Mouse (Mus musculus): Measurements from ENCODE around the gene Naa15. TPM values are rescaled to one million over a fixed set of nuclear protein-coding genes. Genes with fewer than 3 reads are reported as not detected.

Naa15 gene
- polyA plus RNA-seq, 1 experiment: 3.5 TPM

- WGBS: 49% methylated on average over 3 of the region's 3 CpGs
- DNase-seq: no peak
- no peak overlapping the region for H3K4me3 ChIP-seq (ENCODE audit: insufficient read depth, low read depth, low read length)
These were observed 66.9 kb downstream of the Naa15 start for GRCm38 (mm10) chr3:51481881-51482280.

DNA sequence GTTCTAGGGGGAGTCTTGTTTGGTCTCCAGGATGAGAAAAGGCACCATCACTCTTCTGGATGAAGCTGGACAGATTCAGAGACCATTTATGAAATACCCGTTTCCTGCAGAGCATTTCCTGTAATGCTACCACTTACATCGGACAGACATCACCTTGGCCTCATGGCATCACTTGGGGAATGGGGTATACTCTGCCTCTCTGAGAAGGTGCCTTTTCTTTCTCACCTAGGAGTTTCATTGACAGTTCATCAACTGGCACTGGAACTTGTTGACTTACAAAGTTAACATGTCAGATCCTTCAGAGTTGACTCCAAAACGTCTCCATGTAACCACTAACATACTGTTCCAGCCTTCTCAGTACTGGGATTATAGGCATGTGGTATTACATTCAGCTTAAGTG lies 67.8 kb downstream of the Naa15 start:
- Histone ChIP-seq H3K36me3 (ENCODE audit: control insufficient read depth, insufficient read depth, low read length) (no peaks in the 10 kb centered on the region), H3K4me3 (ENCODE audit: insufficient read depth, low read depth, low read length) (no peak overlapping the region), H3K27ac (ENCODE audit: insufficient read depth, low read depth, low read length) (no peak overlapping the region), H3K27me3 (replicated peaks; ENCODE audit: control insufficient read depth, insufficient read depth, low read length) (no peaks in the 10 kb centered on the region), H3K4me1 (ENCODE audit: control insufficient read depth, insufficient read depth, low read length) (peaks cover 4% of the 10 kb centered on the region; the same call in 1 of the 2 replicates)
- no peak for DNase-seq
- 58% methylated on average over 3 of the region's 3 CpGs for WGBS
- TF ChIP-seq POLR2A (IDR thresholded peaks at IDR 0.05; ENCODE audit: low read depth, low read length) (no peak), CTCF (conservative IDR thresholded peaks at IDR 0.05; ENCODE audit: insufficient read depth, insufficient read length, low read depth, low read length) (no peak)

More at GRCm38 (mm10) chr3:51481881-51482280, 66.9 kb downstream of the Naa15 start:
- Histone ChIP-seq H3K27me3 (replicated peaks; ENCODE audit: control insufficient read depth, insufficient read depth, low read length) (no peaks in the 10 kb centered on the region), H3K36me3 (ENCODE audit: control insufficient read depth, insufficient read depth, low read length) (no peaks in the 10 kb centered on the region), H3K27ac (ENCODE audit: insufficient read depth, low read depth, low read length) (no peak overlapping the region), H3K4me1 (ENCODE audit: control insufficient read depth, insufficient read depth, low read length) (peaks cover 4% of the 10 kb centered on the region; the same call in 1 of the 2 replicates)
- TF ChIP-seq POLR2A (IDR thresholded peaks at IDR 0.05; ENCODE audit: low read depth, low read length): no peak
- TF ChIP-seq CTCF (conservative IDR thresholded peaks at IDR 0.05; ENCODE audit: insufficient read depth, insufficient read length, low read depth, low read length): no peak

GRCm38 (mm10) chr3:51483741-51484359 lies 68.9 kb downstream of the Naa15 start, which contains the start of gene Rab33b:
Rab33b (plus strand) TSS chr3:51483920.
- Histone ChIP-seq H3K36me3 (ENCODE audit: control insufficient read depth, insufficient read depth, low read length) (no peaks in the 10 kb centered on the region), H3K4me3 (ENCODE audit: insufficient read depth, low read depth, low read length) (peak within 1 kb of the TSS; percentile 81), H3K27ac (ENCODE audit: insufficient read depth, low read depth, low read length) (peak within 1 kb of the TSS; percentile 81), H3K27me3 (replicated peaks; ENCODE audit: control insufficient read depth, insufficient read depth, low read length) (no peaks in the 10 kb centered on the region), H3K4me1 (ENCODE audit: control insufficient read depth, insufficient read depth, low read length) (peaks cover 4% of the 10 kb centered on the region; the same call in 1 of the 2 replicates)
- WGBS: under 1% methylated on average over 70 of the region's 70 CpGs
- DNase-seq: peak; percentile 98
- no peak for TF ChIP-seq CTCF (conservative IDR thresholded peaks at IDR 0.05; ENCODE audit: insufficient read depth, insufficient read length, low read depth, low read length)
- TF ChIP-seq POLR2A (IDR thresholded peaks at IDR 0.05; ENCODE audit: low read depth, low read length): peak; percentile 87

DNA sequence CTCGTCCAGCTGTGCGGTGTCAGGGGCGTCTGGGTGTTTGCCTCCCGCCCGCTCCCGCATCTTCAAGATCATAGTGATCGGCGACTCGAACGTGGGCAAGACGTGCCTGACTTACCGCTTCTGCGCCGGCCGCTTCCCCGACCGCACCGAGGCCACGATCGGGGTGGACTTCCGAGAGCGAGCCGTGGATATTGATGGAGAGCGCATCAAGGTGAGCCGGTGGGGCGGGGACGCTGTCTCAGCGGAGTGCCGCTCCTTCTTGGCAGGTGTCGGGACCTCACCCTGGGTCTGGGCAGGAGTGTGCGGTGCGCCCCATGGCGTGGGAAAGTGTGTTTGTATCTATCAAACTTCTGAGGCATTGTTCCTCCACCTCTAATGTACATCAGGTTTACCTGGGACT lies 69.4 kb downstream of the Naa15 start:
- under 1% methylated on average over 33 of the region's 33 CpGs for WGBS
- no peak for DNase-seq

GRCm38 (mm10) chr3:51485347-51485746 lies 70.4 kb downstream of the Naa15 start:
- Histone ChIP-seq H3K4me1 (ENCODE audit: control insufficient read depth, insufficient read depth, low read length) (peaks cover 4% of the 10 kb centered on the region; the same call in 1 of the 2 replicates), H3K27me3 (replicated peaks; ENCODE audit: control insufficient read depth, insufficient read depth, low read length) (no peaks in the 10 kb centered on the region), H3K27ac (ENCODE audit: insufficient read depth, low read depth, low read length) (no peak overlapping the region), H3K36me3 (ENCODE audit: control insufficient read depth, insufficient read depth, low read length) (no peaks in the 10 kb centered on the region), H3K4me3 (ENCODE audit: insufficient read depth, low read depth, low read length) (no peak overlapping the region)
- DNase-seq: no peak
- 44% methylated on average over 4 of the region's 4 CpGs for WGBS
- TF ChIP-seq CTCF (conservative IDR thresholded peaks at IDR 0.05; ENCODE audit: insufficient read depth, insufficient read length, low read depth, low read length) (no peak), POLR2A (IDR thresholded peaks at IDR 0.05; ENCODE audit: low read depth, low read length) (no peak)

More for the DNA sequence above, 69.4 kb downstream of the Naa15 start:
- Histone ChIP-seq H3K4me1 (ENCODE audit: control insufficient read depth, insufficient read depth, low read length) (peaks cover 4% of the 10 kb centered on the region; the same call in 1 of the 2 replicates), H3K4me3 (ENCODE audit: insufficient read depth, low read depth, low read length) (peak overlapping the region; percentile 81), H3K27ac (ENCODE audit: insufficient read depth, low read depth, low read length) (peak overlapping the region; percentile 81; the same call in 1 of the 2 replicates), H3K27me3 (replicated peaks; ENCODE audit: control insufficient read depth, insufficient read depth, low read length) (no peaks in the 10 kb centered on the region), H3K36me3 (ENCODE audit: control insufficient read depth, insufficient read depth, low read length) (no peaks in the 10 kb centered on the region)
- TF ChIP-seq CTCF (conservative IDR thresholded peaks at IDR 0.05; ENCODE audit: insufficient read depth, insufficient read length, low read depth, low read length): no peak
- TF ChIP-seq POLR2A (IDR thresholded peaks at IDR 0.05; ENCODE audit: low read depth, low read length): no peak

- TF ChIP-seq CTCF (conservative IDR thresholded peaks at IDR 0.05; ENCODE audit: insufficient read depth, insufficient read length, low read depth, low read length): no peak
- TF ChIP-seq POLR2A (IDR thresholded peaks at IDR 0.05; ENCODE audit: low read depth, low read length): no peak
- Histone ChIP-seq H3K36me3 (ENCODE audit: control insufficient read depth, insufficient read depth, low read length) (no peaks in the 10 kb centered on the region), H3K4me1 (ENCODE audit: control insufficient read depth, insufficient read depth, low read length) (peaks cover 4% of the 10 kb centered on the region; the same call in 1 of the 2 replicates), H3K27ac (ENCODE audit: insufficient read depth, low read depth, low read length) (no peak overlapping the region), H3K27me3 (replicated peaks; ENCODE audit: control insufficient read depth, insufficient read depth, low read length) (no peaks in the 10 kb centered on the region), H3K4me3 (ENCODE audit: insufficient read depth, low read depth, low read length) (no peak overlapping the region)
- DNase-seq: no peak
- 78% methylated on average over 4 of the region's 4 CpGs for WGBS
These were observed 71.7 kb downstream of the Naa15 start for GRCm38 (mm10) chr3:51486491-51487195.
